Mouse (Mus musculus) small intestine, adult 2 months (tissue): ENCODE data around the gene Mall. TPM values are rescaled to one million over a fixed set of nuclear protein-coding genes. Genes with fewer than 3 reads are reported as not detected.

Experiments used
- H3K27ac ChIP-seq: fragments of 200-500 bp; 2 replicates; pipeline ENCODE4 v1.5.1; 2012; ENCODE audit warnings: low read depth, low read length, control low read depth, inconsistent platforms; ENCODE audit not compliant: insufficient read depth
- H3K27me3 ChIP-seq: fragments of 200-500 bp; 2 replicates; pipeline ENCODE4 v1.6.1; 2012; ENCODE audit warnings: mild to moderate bottlenecking, moderate library complexity, low read length, inconsistent platforms; ENCODE audit not compliant: control insufficient read depth, insufficient read depth
- H3K36me3 ChIP-seq: fragments of 200-500 bp; 2 replicates; pipeline ENCODE4 v1.6.1; 2012; ENCODE audit warnings: mild to moderate bottlenecking, low read length, control low read depth, inconsistent platforms; ENCODE audit not compliant: control insufficient read depth, insufficient read depth
- H3K4me1 ChIP-seq: fragments of 200-500 bp; 2 replicates; pipeline ENCODE4 v1.6.1; 2012; ENCODE audit warnings: low read length, inconsistent platforms, mixed read lengths; ENCODE audit not compliant: control insufficient read depth, insufficient read depth, insufficient read length
- H3K4me3 ChIP-seq: fragments of 200-500 bp; 2 replicates; pipeline ENCODE4 v1.5.1; 2012; ENCODE audit warnings: low read depth, mild to moderate bottlenecking, control low read depth, inconsistent platforms, low read length, moderate library complexity
- CTCF ChIP-seq: fragments of 200-500 bp; IDR thresholded peaks from 2 replicates; pipeline ENCODE4 v1.5.1; 2012; ENCODE audit warnings: low read depth, mild to moderate bottlenecking, control low read depth, inconsistent platforms, low read length, moderate library complexity, mixed read lengths; ENCODE audit not compliant: insufficient replicate concordance, insufficient read length; ENCODE audit errors: extremely low read depth
- POLR2A ChIP-seq: fragments of 200-500 bp; IDR thresholded peaks from 2 replicates; pipeline ENCODE4 v1.6.1; 2012; ENCODE audit warnings: low read depth, mild to moderate bottlenecking, control low read depth, inconsistent platforms, low read length, moderate library complexity
- WGBS: fragments of 180-500 bp; shearing (Covaris S2); methylation state at CpG from one replicate; pipeline ENCODE4 v1.1.7; 2018; 5-methylcytosine and 5-hydroxymethylcytosine counted together
- polyA plus RNA-seq: library from polyadenylated mRNA; depleted of rRNA; stranded (reverse); fragments of >200 nt; gene quantifications from 2 replicates; pipeline ENCODE4 v1.2.3, GENCODE M21; 2012

Gene Mall
- polyA plus RNA-seq, 1 experiment = 503 TPM

DNA sequence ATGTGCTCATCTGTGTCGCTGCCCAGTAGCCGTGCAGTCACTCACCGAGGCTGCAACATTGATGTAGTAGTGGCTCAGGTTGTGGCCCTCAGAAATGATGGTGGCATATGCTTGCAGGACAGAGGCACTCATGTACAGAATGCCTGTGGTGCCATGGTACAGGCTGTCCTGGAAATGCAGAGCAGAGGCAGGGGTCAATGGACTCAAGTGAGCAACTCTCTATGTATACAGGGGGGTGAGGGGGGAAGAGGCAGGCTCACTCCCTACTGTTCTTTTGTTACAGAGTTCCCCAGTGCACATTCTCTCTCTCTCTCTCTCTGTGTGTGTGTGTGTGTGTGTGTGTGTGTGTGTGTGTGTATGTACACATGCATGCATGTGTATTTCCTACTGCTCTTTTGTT is 20.9 kb downstream of the Mall start:
- Histone ChIP-seq H3K27me3 (no peaks in the 10 kb centered on the region), H3K4me3 (no peak overlapping the region), H3K4me1 (no peaks in the 10 kb centered on the region), H3K27ac (no peak overlapping the region), H3K36me3 (peaks cover 41% of the 10 kb centered on the region)
- 85% methylated on average over 3 of the region's 3 CpGs for whole genome bisulfite sequencing
- TF ChIP-seq CTCF (no peak), POLR2A (no peak)

DNA sequence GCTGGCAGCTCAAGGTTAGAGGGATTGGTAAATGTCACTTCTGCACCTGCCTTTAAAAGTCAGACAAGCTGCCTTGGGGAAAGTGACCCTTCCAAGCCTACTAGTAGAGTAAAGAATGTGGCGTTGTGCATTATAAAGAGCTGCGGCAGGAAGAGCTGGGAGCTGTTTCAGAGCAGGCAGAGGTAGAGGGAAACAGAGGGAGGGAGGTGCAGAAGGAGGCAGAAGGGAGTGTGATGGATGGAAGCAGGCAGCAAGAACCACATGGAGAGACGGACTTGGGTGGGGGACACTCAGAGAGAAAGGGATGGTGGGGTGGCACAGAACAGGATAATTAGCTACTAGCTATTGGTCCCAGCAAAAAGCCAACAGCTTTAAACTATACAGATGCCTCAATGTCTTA is 21.7 kb downstream of the Mall start:
- Histone ChIP-seq H3K27ac (no peak overlapping the region), H3K36me3 (peaks cover 41% of the 10 kb centered on the region), H3K27me3 (no peaks in the 10 kb centered on the region), H3K4me1 (no peaks in the 10 kb centered on the region), H3K4me3 (no peak overlapping the region)
- 91% methylated on average over 3 of the region's 3 CpGs for WGBS
- TF ChIP-seq POLR2A (no peak), CTCF (no peak)

DNA sequence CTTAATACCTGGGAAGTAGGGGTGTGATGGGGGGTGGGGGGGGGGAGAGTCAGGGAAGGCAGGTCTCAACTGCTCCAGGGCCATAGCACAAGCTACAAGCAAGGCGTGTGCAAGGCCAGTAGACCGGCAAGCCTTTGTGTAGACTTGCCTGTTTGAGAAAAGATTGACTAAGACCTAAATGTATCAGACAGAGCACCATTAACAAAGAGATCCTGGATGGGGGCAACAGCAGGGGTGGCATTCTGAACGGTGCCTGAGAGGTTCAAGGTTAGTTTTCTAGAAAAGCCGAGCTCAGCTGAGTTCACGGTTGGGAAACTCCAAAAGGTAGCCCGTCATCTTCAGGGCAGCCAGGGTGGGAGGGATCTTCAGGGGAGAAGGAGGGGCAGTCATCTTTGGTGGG is 24.5 kb downstream of the Mall start:
- WGBS = 92% methylated on average over 6 of the region's 6 CpGs
- no peak overlapping the region for H3K4me3 ChIP-seq
- TF ChIP-seq POLR2A (no peak), CTCF (no peak)

DNA sequence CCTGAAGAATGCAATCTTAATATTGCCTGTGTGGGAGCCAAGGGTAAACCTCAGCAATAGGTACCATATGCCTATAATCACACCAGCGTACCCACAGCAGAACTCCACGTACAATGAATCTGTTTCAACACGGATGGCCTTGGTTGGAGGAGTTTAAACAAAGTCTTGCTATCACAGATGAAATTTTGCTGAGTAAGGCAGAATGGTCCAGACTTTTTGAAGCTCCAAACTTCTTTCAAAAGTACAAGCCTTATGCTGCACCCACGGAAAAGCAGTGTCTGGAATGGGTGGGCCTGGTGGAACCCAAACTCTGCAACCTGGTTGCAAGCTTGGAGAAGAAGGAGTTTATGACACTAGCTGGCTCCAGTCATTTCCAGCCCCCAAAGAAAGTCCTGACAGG is 40.5 kb downstream of the Mall start:
- H3K4me1 ChIP-seq = no peaks in the 10 kb centered on the region
- TF ChIP-seq POLR2A (no peak), CTCF (no peak)
- no peak overlapping the region for H3K27ac ChIP-seq
- 82% methylated on average over 4 of the region's 4 CpGs for WGBS
- no peaks in the 10 kb centered on the region for H3K36me3 ChIP-seq
- H3K4me3 ChIP-seq = no peak overlapping the region
- no peaks in the 10 kb centered on the region for H3K27me3 ChIP-seq

More for the DNA sequence above, 24.5 kb downstream of the Mall start:
- H3K36me3 ChIP-seq = peaks cover 29% of the 10 kb centered on the region
- no peaks in the 10 kb centered on the region for H3K4me1 ChIP-seq
- no peak overlapping the region for H3K27ac ChIP-seq
- no peaks in the 10 kb centered on the region for H3K27me3 ChIP-seq

DNA sequence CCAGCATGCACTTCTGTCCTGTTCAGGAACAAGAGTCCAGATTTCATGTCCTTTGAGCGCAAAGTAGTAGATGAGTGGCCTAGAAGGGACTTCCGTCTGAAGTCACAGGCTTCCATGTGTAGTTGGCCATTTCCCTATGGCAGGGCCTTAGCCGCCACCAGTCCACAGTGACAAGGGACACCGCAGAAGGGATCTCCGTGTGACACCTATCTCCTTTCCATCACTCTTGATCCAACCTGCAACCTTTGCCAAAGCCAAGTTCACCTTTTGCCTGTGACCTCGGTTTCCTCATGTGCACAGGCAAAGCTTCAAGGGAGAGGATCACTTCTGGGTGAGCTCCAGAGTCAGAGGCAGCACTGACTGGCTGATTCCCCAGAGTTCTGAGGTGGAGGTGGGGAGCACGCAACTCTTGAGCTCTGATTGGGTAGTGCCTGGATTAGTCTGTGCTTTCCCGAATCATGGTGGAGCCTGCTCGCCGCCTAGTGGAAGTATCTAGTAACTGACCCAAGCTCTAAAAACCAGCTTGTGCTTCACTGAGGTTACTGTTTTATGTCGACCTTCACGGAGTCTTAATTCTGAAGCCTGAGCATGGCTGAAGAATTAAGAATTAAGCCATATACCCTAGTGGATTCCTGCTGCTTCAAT is 45.9 kb downstream of the Mall start:
- H3K4me1 ChIP-seq = no peaks in the 10 kb centered on the region
- no peak overlapping the region for H3K4me3 ChIP-seq
- no peak for TF ChIP-seq POLR2A
- peak; percentile 66; the same call in 1 of the 2 replicates for TF ChIP-seq CTCF
- no peaks in the 10 kb centered on the region for H3K27me3 ChIP-seq
- H3K36me3 ChIP-seq = no peaks in the 10 kb centered on the region
- WGBS = 39% methylated on average over 12 of the region's 12 CpGs
- H3K27ac ChIP-seq = no peak overlapping the region

DNA sequence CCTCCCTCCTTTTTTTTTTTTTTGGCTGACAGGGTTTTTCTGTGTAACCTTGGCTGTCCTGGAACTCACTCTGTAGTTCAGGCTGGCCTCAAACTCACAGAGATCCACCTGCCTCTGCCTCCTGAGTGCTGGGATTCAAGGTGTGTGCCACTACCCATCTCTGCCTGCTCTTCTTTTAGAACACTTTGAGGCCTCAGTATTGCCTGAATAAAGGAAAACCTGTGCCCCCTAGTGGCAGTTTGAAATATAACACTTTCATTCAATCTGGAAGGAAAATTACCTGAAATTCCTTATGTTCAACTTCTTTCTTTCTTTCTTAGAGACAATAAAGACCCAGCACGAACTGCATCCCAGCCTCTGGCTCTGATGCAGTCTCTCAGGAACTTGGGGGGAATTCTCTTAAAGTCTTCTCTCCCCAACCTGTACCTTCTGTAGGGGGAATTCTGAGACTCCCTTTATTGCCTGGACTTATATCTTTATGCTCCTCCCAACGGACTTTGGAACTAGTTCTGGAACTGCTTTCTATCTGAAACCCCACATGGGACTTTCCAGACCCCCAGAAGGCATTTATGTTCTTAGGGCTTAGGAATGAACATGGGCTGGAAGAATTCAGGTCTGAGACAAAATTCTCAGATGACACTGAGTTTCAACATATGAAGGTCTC is 61.8 kb downstream of the Mall start:
- H3K36me3 ChIP-seq = no peaks in the 10 kb centered on the region
- H3K4me3 ChIP-seq = no peak overlapping the region
- peak; percentile 47; the same call in 1 of the 2 replicates for TF ChIP-seq CTCF
- TF ChIP-seq POLR2A = no peak
- H3K27ac ChIP-seq = no peak overlapping the region
- WGBS = 5% methylated on average over 2 of the region's 2 CpGs
- H3K4me1 ChIP-seq = no peaks in the 10 kb centered on the region; the same call in 1 of the 2 replicates
- no peaks in the 10 kb centered on the region for H3K27me3 ChIP-seq

DNA sequence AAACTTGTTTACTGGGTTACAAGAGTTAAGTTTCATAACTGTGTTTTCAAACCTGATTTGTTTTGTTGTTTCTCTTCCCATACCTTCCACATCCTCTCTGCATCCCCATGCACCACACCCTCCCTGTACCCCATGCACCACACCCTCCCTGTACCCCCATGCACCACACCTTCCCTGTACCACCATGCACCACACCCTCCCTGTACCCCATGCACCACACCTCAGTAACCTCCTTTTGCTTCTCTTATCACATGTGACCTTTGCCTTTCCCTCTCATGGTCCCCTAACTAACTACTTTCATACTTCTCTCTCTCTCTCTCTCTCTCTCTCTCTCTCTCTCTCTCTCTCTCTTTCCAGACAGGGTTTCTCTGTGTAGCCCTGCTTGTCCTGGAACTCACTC is 62.7 kb downstream of the Mall start:
- Histone ChIP-seq H3K27ac (no peak overlapping the region), H3K27me3 (no peaks in the 10 kb centered on the region), H3K4me1 (no peaks in the 10 kb centered on the region; the same call in 1 of the 2 replicates), H3K4me3 (no peak overlapping the region), H3K36me3 (no peaks in the 10 kb centered on the region)
- TF ChIP-seq CTCF (no peak), POLR2A (no peak)
